Mouse (Mus musculus): ENCODE measurements around the gene Tm7sf2. TPM values are rescaled to one million over a fixed set of nuclear protein-coding genes. Genes with fewer than 3 reads are reported as not detected.

Tm7sf2 gene
- polyA plus RNA-seq, 2 experiments = 35.0 to 35.9 TPM

DNA sequence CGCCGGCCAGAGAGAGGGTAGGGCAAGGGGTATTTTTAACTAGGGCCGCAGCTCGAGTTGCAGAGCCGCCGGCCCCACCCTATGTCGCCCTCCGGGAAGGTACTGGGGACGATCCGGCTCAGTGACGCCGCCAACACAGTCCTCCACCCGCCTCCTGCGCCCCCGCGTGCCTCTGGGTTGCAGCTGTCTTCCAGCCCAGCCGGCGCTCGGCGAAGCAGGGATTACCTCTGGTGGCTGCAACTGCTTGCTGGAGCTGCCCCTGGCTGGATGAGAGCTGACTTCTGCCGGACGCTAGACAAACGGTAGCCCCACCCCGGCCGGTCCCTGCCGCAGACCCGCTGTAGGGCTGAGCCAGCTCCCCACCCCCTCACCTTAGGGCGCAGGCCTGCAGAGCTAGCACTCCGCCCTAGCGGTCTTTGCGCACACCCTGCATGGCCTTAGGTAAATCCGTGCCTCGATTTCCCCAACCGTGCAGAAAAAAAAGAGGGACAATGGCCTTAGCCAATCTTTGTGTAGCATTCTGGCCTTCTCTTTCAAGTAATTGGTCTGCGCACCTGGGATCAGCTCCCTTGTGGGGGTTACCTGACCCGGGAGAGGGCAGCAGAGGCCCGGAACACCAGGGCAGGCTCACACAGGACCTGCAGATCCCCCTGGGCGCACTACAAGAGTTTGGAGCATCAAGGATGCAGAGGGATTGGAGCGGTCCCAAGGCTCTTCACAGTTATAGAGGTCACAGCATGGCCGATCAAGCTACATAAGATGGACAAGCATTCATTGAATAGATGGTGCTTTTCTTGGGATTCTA lies 52.5 kb downstream of the Tm7sf2 start, which contains the start of gene Capn1:
Gene Capn1 (minus strand): TSS at position 387 of the 805 bp plus-strand sequence.
- Histone ChIP-seq H3K27ac (peak within 1 kb of the TSS; percentile 85), H3K4me3 (ENCODE audit: insufficient read depth in 1 of 2, low read depth in 2 of 2, low read length in 2 of 2) (peak within 1 kb of the TSS; percentile 74 to 89), H3K9ac (replicated peaks) (peak within 1 kb of the TSS; percentile 89), H3K27me3 (ENCODE audit: control insufficient read depth, insufficient read depth, low read length) (no peaks in the 10 kb centered on the region), H3K36me3 (replicated peaks; ENCODE audit: control insufficient read depth, insufficient read depth, low read depth) (peaks cover 11% of the 10 kb centered on the region), H3K4me2 (ENCODE audit: low read depth) (peak within 1 kb of the TSS; percentile 90), H3K9me3 (ENCODE audit: control insufficient read depth, low read length) (no peaks in the 10 kb centered on the region), H3K4me1 (replicated peaks; ENCODE audit: control insufficient read depth in 2 of 2, insufficient read depth in 2 of 2, low read length in 1 of 2) (peaks cover 23 to 41% of the 10 kb centered on the region in 2 experiments)
- TF ChIP-seq CTCF (IDR thresholded peaks at IDR 0.05; ENCODE audit: low read depth) (peak; percentile 70), EP300 (IDR thresholded peaks at IDR 0.05; ENCODE audit: low read depth) (no peak)
- 3% methylated on average over 40 of the region's 40 CpGs for WGBS (ENCODE audit: insufficient replicate concordance)
- peak; percentile 73 for ATAC-seq (ENCODE audit: insufficient read depth)
- peak in 1 of 3 experiments; percentile 57 for DNase-seq (ENCODE audit: low read depth in 3 of 3, low spot score in 3 of 3)

DNA sequence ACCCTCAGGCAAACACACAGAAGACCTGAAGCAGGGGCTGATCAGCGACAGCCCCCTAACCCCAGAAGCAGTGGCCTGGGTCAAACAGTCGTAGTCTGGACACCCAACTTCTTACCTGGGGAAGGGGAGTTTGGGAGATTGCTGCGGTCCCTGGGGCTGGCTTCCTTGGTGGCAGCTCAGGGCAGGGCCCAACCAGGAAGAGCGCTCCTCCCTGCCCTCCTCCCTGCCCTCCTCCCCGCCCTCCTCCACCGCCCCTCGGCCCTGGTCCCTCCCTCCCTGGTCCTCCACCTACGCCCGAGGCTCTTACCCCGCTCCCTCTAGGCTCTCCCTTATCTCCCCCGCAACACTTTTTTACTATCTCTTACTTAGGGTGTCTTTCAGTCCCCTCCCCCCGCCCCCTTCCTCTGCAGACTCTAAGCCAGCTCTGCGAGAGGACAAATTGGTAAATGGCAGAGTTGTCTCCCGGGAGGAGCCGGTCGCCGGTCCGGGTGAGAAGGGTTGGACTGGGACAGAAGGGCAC lies 53.1 kb downstream of the Tm7sf2 start:
- H3K9me3 ChIP-seq (ENCODE audit: control insufficient read depth, low read length) = no peaks in the 10 kb centered on the region
- ATAC-seq (ENCODE audit: insufficient read depth) (peak; percentile 94), DNase-seq (ENCODE audit: low read depth in 3 of 3, low spot score in 3 of 3) (peak; percentile 85 to 86 (median 86))
- peak; percentile 69 for TF ChIP-seq EP300 (IDR thresholded peaks at IDR 0.05; ENCODE audit: low read depth)
- TF ChIP-seq CTCF (IDR thresholded peaks at IDR 0.05; ENCODE audit: low read depth) = no peak
- H3K27me3 ChIP-seq (ENCODE audit: control insufficient read depth, insufficient read depth, low read length) = no peaks in the 10 kb centered on the region
- H3K27ac ChIP-seq = peak overlapping the region; percentile 85
- H3K4me2 ChIP-seq (ENCODE audit: low read depth) = peak overlapping the region; percentile 90
- H3K36me3 ChIP-seq (replicated peaks; ENCODE audit: control insufficient read depth, insufficient read depth, low read depth) = peaks cover 18% of the 10 kb centered on the region
- peak overlapping the region; percentile 74 to 89 for H3K4me3 ChIP-seq (ENCODE audit: insufficient read depth in 1 of 2, low read depth in 2 of 2, low read length in 2 of 2)
- peak overlapping the region; percentile 89 for H3K9ac ChIP-seq (replicated peaks)
- WGBS (ENCODE audit: insufficient replicate concordance) = 0% methylated on average over 18 of the region's 18 CpGs
- H3K4me1 ChIP-seq (replicated peaks; ENCODE audit: control insufficient read depth in 2 of 2, insufficient read depth in 2 of 2, low read length in 1 of 2) = peaks cover 23 to 41% of the 10 kb centered on the region in 2 experiments

GRCm38 (mm10) chr19:6013691-6014090 lies 54.5 kb downstream of the Tm7sf2 start:
- H3K4me3 ChIP-seq (ENCODE audit: insufficient read depth in 1 of 2, low read depth in 2 of 2, low read length in 2 of 2) = peak overlapping the region; percentile 74 to 89; a peak in 3 of 4 replicates
- H3K9ac ChIP-seq (replicated peaks) = peak overlapping the region; percentile 89
- WGBS (ENCODE audit: insufficient replicate concordance) = 76% methylated on average over 10 of the region's 10 CpGs

More at GRCm38 (mm10) chr19:6013691-6014090, 54.5 kb downstream of the Tm7sf2 start:
- DNase-seq (ENCODE audit: low read depth in 3 of 3, low spot score in 3 of 3) = no peak
- no peak for TF ChIP-seq CTCF (IDR thresholded peaks at IDR 0.05; ENCODE audit: low read depth)
- TF ChIP-seq EP300 (IDR thresholded peaks at IDR 0.05; ENCODE audit: low read depth) = no peak
- Histone ChIP-seq H3K4me1 (replicated peaks; ENCODE audit: control insufficient read depth in 2 of 2, insufficient read depth in 2 of 2, low read length in 1 of 2) (peaks cover 23 to 37% of the 10 kb centered on the region in 2 experiments), H3K36me3 (replicated peaks; ENCODE audit: control insufficient read depth, insufficient read depth, low read depth) (peaks cover 27% of the 10 kb centered on the region), H3K4me2 (ENCODE audit: low read depth) (peak overlapping the region; percentile 90), H3K27me3 (ENCODE audit: control insufficient read depth, insufficient read depth, low read length) (no peaks in the 10 kb centered on the region), H3K9me3 (ENCODE audit: control insufficient read depth, low read length) (no peaks in the 10 kb centered on the region), H3K27ac (no peak overlapping the region)
- no peak for ATAC-seq (ENCODE audit: insufficient read depth)

Small RNAs within 50 kb of the gene (microRNA-seq; reads per million reads assigned to microRNA genes)
- not detected for gene Mir6988

Other genes starting within 250 kb of the Tm7sf2 start
- gene Frmd8, start 193.1 kb downstream of the Tm7sf2 start, polyA plus RNA-seq (2012; rRNA removed) = 5.9 and 6.7 TPM in 2 replicates
- 6.6 and 8.4 TPM in 2 replicates for gene Frmd8, start 193.1 kb downstream of the Tm7sf2 start, polyA plus RNA-seq (2014; fragmentation: Nextera tagmentation; extraction: Ambion mirVana)
- gene Slc25a45, start 190.6 kb downstream of the Tm7sf2 start, polyA plus RNA-seq (2012; rRNA removed) = 5.3 and 5.8 TPM in 2 replicates
- 3.2 and 4.6 TPM in 2 replicates for gene Slc25a45, start 190.6 kb downstream of the Tm7sf2 start, polyA plus RNA-seq (2014; fragmentation: Nextera tagmentation; extraction: Ambion mirVana)
- gene Tigd3, start 174.2 kb downstream of the Tm7sf2 start, polyA plus RNA-seq (2012; rRNA removed) = 2.2 and 2.4 TPM in 2 replicates
- gene Tigd3, start 174.2 kb downstream of the Tm7sf2 start, polyA plus RNA-seq (2014; fragmentation: Nextera tagmentation; extraction: Ambion mirVana) = 1.1 TPM in 2 replicates
- 35.3 and 36.0 TPM in 2 replicates for gene Dpf2, start 155.4 kb downstream of the Tm7sf2 start, polyA plus RNA-seq (2012; rRNA removed)
- 45.1 and 54.5 TPM in 2 replicates for gene Dpf2, start 155.4 kb downstream of the Tm7sf2 start, polyA plus RNA-seq (2014; fragmentation: Nextera tagmentation; extraction: Ambion mirVana)
- gene Cdc42ep2, start 143.6 kb downstream of the Tm7sf2 start, polyA plus RNA-seq (2012; rRNA removed) = 2.2 and 2.3 TPM in 2 replicates
- gene Cdc42ep2, start 143.6 kb downstream of the Tm7sf2 start, polyA plus RNA-seq (2014; fragmentation: Nextera tagmentation; extraction: Ambion mirVana) = 1.6 and 2.1 TPM in 2 replicates
- 60.9 and 66.4 TPM in 2 replicates for gene Pola2, start 104.2 kb downstream of the Tm7sf2 start, polyA plus RNA-seq (2012; rRNA removed)
- 63.0 and 68.1 TPM in 2 replicates for gene Pola2, start 104.2 kb downstream of the Tm7sf2 start, polyA plus RNA-seq (2014; fragmentation: Nextera tagmentation; extraction: Ambion mirVana)
- not detected in 2 replicates for gene Slc22a20, start 82.2 kb downstream of the Tm7sf2 start, polyA plus RNA-seq (2012; rRNA removed)
- gene Slc22a20, start 82.2 kb downstream of the Tm7sf2 start, polyA plus RNA-seq (2014; fragmentation: Nextera tagmentation; extraction: Ambion mirVana) = 0.08 TPM in 1 of 2 replicates, not detected in the other
- 25.4 and 28.0 TPM in 2 replicates for gene Capn1, start 52.5 kb downstream of the Tm7sf2 start, polyA plus RNA-seq (2012; rRNA removed)
- 25.6 and 28.7 TPM in 2 replicates for gene Capn1, start 52.5 kb downstream of the Tm7sf2 start, polyA plus RNA-seq (2014; fragmentation: Nextera tagmentation; extraction: Ambion mirVana)
- gene Syvn1, start 21.8 kb downstream of the Tm7sf2 start, polyA plus RNA-seq (2012; rRNA removed) = 11.5 and 13.2 TPM in 2 replicates
- 9.7 and 12.6 TPM in 2 replicates for gene Syvn1, start 21.8 kb downstream of the Tm7sf2 start, polyA plus RNA-seq (2014; fragmentation: Nextera tagmentation; extraction: Ambion mirVana)
- gene Mrpl49, start 10.6 kb downstream of the Tm7sf2 start, polyA plus RNA-seq (2012; rRNA removed) = 22.0 and 29.6 TPM in 2 replicates
- gene Mrpl49, start 10.6 kb downstream of the Tm7sf2 start, polyA plus RNA-seq (2014; fragmentation: Nextera tagmentation; extraction: Ambion mirVana) = 43.7 and 48.2 TPM in 2 replicates
- gene Fau, start 10.5 kb downstream of the Tm7sf2 start, polyA plus RNA-seq (2012; rRNA removed) = 853 and 969 TPM in 2 replicates
- 593 and 639 TPM in 2 replicates for gene Fau, start 10.5 kb downstream of the Tm7sf2 start, polyA plus RNA-seq (2014; fragmentation: Nextera tagmentation; extraction: Ambion mirVana)
- gene Znhit2, start 7.2 kb downstream of the Tm7sf2 start, polyA plus RNA-seq (2012; rRNA removed) = 15.8 and 17.9 TPM in 2 replicates
- 19.3 and 20.4 TPM in 2 replicates for gene Znhit2, start 7.2 kb downstream of the Tm7sf2 start, polyA plus RNA-seq (2014; fragmentation: Nextera tagmentation; extraction: Ambion mirVana)
- 20.7 and 21.9 TPM in 2 replicates for gene Vps51, start 8.9 kb upstream of the Tm7sf2 start, polyA plus RNA-seq (2012; rRNA removed)
- 19.9 and 23.3 TPM in 2 replicates for gene Vps51, start 8.9 kb upstream of the Tm7sf2 start, polyA plus RNA-seq (2014; fragmentation: Nextera tagmentation; extraction: Ambion mirVana)
- not detected in 2 replicates for gene Tmem262, start 11.7 kb upstream of the Tm7sf2 start, polyA plus RNA-seq (2012; rRNA removed)
- gene Tmem262, start 11.7 kb upstream of the Tm7sf2 start, polyA plus RNA-seq (2014; fragmentation: Nextera tagmentation; extraction: Ambion mirVana) = not detected in 2 replicates
- gene Gm28374, start 13.9 kb upstream of the Tm7sf2 start, polyA plus RNA-seq (2012; rRNA removed) = 0.16 and 0.17 TPM in 2 replicates
- gene Gm28374, start 13.9 kb upstream of the Tm7sf2 start, polyA plus RNA-seq (2014; fragmentation: Nextera tagmentation; extraction: Ambion mirVana) = 0.33 and 0.38 TPM in 2 replicates
- 20.8 and 24.1 TPM in 2 replicates for gene Zfpl1, start 16.6 kb upstream of the Tm7sf2 start, polyA plus RNA-seq (2012; rRNA removed)
- gene Zfpl1, start 16.6 kb upstream of the Tm7sf2 start, polyA plus RNA-seq (2014; fragmentation: Nextera tagmentation; extraction: Ambion mirVana) = 18.1 and 20.4 TPM in 2 replicates
- gene Cdca5, start 16.6 kb upstream of the Tm7sf2 start, polyA plus RNA-seq (2012; rRNA removed) = 17.6 and 23.1 TPM in 2 replicates
- 30.9 and 33.7 TPM in 2 replicates for gene Cdca5, start 16.6 kb upstream of the Tm7sf2 start, polyA plus RNA-seq (2014; fragmentation: Nextera tagmentation; extraction: Ambion mirVana)
- gene AC131692.1, start 26.0 kb upstream of the Tm7sf2 start, polyA plus RNA-seq (2012; rRNA removed) = 0.68 TPM in 1 of 2 replicates, not detected in the other
- gene AC131692.1, start 26.0 kb upstream of the Tm7sf2 start, polyA plus RNA-seq (2014; fragmentation: Nextera tagmentation; extraction: Ambion mirVana) = 0.22 TPM in 1 of 2 replicates, not detected in the other
- gene Naaladl1, start 37.4 kb upstream of the Tm7sf2 start, polyA plus RNA-seq (2012; rRNA removed) = 4.3 and 6.4 TPM in 2 replicates
- 1.1 and 1.9 TPM in 2 replicates for gene Naaladl1, start 37.4 kb upstream of the Tm7sf2 start, polyA plus RNA-seq (2014; fragmentation: Nextera tagmentation; extraction: Ambion mirVana)
- gene Sac3d1, start 50.3 kb upstream of the Tm7sf2 start, polyA plus RNA-seq (2012; rRNA removed) = 18.4 and 25.5 TPM in 2 replicates
- gene Sac3d1, start 50.3 kb upstream of the Tm7sf2 start, polyA plus RNA-seq (2014; fragmentation: Nextera tagmentation; extraction: Ambion mirVana) = 22.7 and 22.9 TPM in 2 replicates
- 39.6 and 41.8 TPM in 2 replicates for gene Snx15, start 59.9 kb upstream of the Tm7sf2 start, polyA plus RNA-seq (2012; rRNA removed)
- 42.2 and 46.2 TPM in 2 replicates for gene Snx15, start 59.9 kb upstream of the Tm7sf2 start, polyA plus RNA-seq (2014; fragmentation: Nextera tagmentation; extraction: Ambion mirVana)
- 0.35 and 0.57 TPM in 2 replicates for gene Batf2, start 72.6 kb upstream of the Tm7sf2 start, polyA plus RNA-seq (2012; rRNA removed)
- 0.09 TPM in 1 of 2 replicates, not detected in the other for gene Batf2, start 72.6 kb upstream of the Tm7sf2 start, polyA plus RNA-seq (2014; fragmentation: Nextera tagmentation; extraction: Ambion mirVana)
- gene Arl2, start 73.2 kb upstream of the Tm7sf2 start, polyA plus RNA-seq (2012; rRNA removed) = 26.1 and 32.8 TPM in 2 replicates
- gene Arl2, start 73.2 kb upstream of the Tm7sf2 start, polyA plus RNA-seq (2014; fragmentation: Nextera tagmentation; extraction: Ambion mirVana) = 22.4 and 27.5 TPM in 2 replicates
- not detected in 2 replicates for gene Majin, start 116.0 kb upstream of the Tm7sf2 start, polyA plus RNA-seq (2012; rRNA removed)
- not detected in 2 replicates for gene Majin, start 116.0 kb upstream of the Tm7sf2 start, polyA plus RNA-seq (2014; fragmentation: Nextera tagmentation; extraction: Ambion mirVana)
- gene Gpha2, start 158.0 kb upstream of the Tm7sf2 start, polyA plus RNA-seq (2012; rRNA removed) = not detected in 2 replicates
- gene Gpha2, start 158.0 kb upstream of the Tm7sf2 start, polyA plus RNA-seq (2014; fragmentation: Nextera tagmentation; extraction: Ambion mirVana) = not detected in 2 replicates
- 3.2 TPM in 2 replicates for gene Ppp2r5b, start 167.5 kb upstream of the Tm7sf2 start, polyA plus RNA-seq (2012; rRNA removed)
- gene Ppp2r5b, start 167.5 kb upstream of the Tm7sf2 start, polyA plus RNA-seq (2014; fragmentation: Nextera tagmentation; extraction: Ambion mirVana) = 2.4 and 2.5 TPM in 2 replicates
- gene Atg2a, start 173.3 kb upstream of the Tm7sf2 start, polyA plus RNA-seq (2012; rRNA removed) = 5.0 and 5.4 TPM in 2 replicates
- gene Atg2a, start 173.3 kb upstream of the Tm7sf2 start, polyA plus RNA-seq (2014; fragmentation: Nextera tagmentation; extraction: Ambion mirVana) = 4.1 and 4.4 TPM in 2 replicates
- 65.3 and 81.6 TPM in 2 replicates for gene Ehd1, start 208.4 kb upstream of the Tm7sf2 start, polyA plus RNA-seq (2012; rRNA removed)
- gene Ehd1, start 208.4 kb upstream of the Tm7sf2 start, polyA plus RNA-seq (2014; fragmentation: Nextera tagmentation; extraction: Ambion mirVana) = 38.0 and 49.6 TPM in 2 replicates
- gene Cdc42bpg, start 238.1 kb upstream of the Tm7sf2 start, polyA plus RNA-seq (2012; rRNA removed) = 2.0 and 2.1 TPM in 2 replicates
- 0.32 and 0.33 TPM in 2 replicates for gene Cdc42bpg, start 238.1 kb upstream of the Tm7sf2 start, polyA plus RNA-seq (2014; fragmentation: Nextera tagmentation; extraction: Ambion mirVana)

All from liver, embryonic 14.5 days (tissue).